Mouse (Mus musculus) central nervous system, embryonic 14 days (tissue): ENCODE measurements around the gene Ifna9. TPM values are rescaled to one million over a fixed set of nuclear protein-coding genes. Genes with fewer than 3 reads are reported as not detected.

Source experiments
- polyA plus RNA-seq: library from polyadenylated mRNA; depleted of rRNA; stranded (reverse); fragments of >200 nt; gene quantifications from 2 replicates; pipeline ENCODE4 v1.2.3, GENCODE M21; 2012; rRNA removed

The Ifna9 gene
- not detected in 2 replicates for polyA plus RNA-seq

DNA sequence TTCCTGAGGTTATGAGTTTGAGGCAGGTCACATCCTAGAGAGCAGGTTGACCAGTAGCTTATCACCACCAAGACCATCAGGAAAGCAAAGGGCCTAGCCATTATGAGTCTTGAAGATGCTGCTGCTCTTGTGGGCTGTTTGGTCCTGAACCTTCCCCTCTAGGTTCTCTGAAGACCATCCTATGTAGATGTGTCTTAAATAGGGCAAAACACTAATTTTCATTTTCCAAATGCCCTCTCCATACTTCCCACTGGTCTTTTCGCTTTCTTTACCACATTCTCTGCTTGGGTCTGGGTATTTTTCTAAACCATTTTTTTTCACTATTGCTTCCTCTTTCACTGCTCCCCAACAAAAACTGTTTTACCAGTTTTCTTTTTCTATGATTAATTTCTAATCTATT is at the start of gene Ifna9:
Gene Ifna9 (minus strand): TSS at position 101 of the 400 bp plus-strand sequence.

DNA sequence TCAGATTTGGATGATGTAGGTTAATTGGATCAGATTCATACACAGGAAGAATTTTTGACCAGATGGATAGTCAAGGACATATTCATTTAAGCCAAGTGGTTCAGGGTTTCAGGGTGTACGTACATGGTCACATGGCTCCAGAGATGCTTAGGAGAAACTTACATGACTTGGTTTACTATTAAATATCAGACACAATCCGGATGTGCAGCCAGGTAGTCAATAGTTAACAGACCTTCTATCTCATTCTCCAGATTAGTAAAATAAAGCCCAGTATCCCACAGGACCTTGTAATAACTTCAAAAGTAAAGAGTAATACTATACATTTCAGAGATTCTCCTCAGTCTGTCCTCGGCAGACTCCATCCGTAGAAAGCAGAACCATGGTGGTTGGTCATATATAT is 42.1 kb upstream of the Ifna9 start, which contains the start of gene C87499:
Gene C87499 (minus strand): TSS at position 101 of the 400 bp plus-strand sequence.

DNA sequence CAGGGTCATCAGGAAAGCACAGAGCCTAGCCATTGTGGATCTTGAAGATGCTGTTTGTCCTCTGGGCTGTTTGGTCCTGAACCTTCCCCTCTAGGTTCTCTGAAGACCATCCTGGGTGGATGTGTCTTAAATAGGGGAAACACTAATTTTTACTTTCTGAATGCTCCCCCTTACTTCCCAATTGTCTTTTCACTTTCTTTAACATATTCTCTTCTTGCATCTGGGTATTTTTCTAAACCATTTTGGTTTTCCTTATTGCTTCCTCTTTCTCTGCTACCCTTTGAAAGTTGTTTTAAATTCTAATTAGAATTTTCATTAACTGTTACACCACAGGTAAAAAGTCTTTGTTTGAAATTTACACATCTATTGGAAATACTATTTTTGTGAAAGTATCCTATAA is 11.1 kb upstream of the Ifna9 start, which contains the start of gene Ifna12:
Gene Ifna12 (minus strand): TSS at position 101 of the 400 bp plus-strand sequence.

DNA sequence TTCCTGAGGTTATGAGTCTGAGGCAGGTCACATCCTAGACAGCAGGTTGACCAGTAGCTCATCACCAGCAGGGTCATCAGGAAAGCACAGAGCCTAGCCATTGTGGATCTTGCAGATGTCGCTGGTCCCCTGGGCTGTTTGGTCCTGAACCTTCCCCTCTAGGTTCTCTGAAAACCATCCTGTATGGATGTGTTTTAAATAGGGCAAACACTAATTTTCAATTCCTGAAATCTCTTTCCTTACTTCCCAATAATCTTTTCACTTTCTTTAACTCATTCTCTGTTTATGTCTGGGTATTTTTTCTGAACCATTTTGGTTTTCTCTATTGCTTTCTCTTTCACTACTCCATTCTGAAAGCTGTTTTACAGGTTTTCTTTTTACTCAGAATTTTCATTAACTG is 20.5 kb downstream of the Ifna9 start, which contains the start of gene Ifna14:
Gene Ifna14 (minus strand): TSS at position 101 of the 400 bp plus-strand sequence.

DNA sequence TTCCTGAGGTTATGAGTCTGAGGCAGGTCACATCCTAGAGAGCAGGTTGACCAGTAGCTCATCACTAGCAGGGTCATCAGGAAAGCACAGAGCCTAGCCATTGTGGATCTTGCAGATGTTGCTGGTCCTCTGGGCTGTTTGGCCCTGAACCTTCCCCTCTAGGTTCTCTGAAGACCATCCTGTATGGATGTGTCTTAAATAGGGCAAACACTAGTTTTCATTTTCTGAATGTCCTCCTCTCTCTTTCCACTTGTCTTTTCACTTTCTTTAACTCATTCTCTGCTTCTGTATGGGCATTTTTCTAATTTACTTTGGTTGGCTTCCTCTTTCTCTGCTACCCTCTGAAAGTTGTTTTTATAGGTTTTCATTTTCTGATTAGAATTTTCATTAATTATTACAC is 34.0 kb downstream of the Ifna9 start, which contains the start of gene Ifna15:
Gene Ifna15 (minus strand): TSS at position 101 of the 400 bp plus-strand sequence.

Other genes starting within 250 kb of the Ifna9 start
- gene Hacd4, start 153.5 kb downstream of the Ifna9 start, polyA plus RNA-seq = 1.3 and 1.8 TPM in 2 replicates
- gene Ifnb1, start 69.6 kb downstream of the Ifna9 start, polyA plus RNA-seq = not detected in 2 replicates
- gene Ifna15, start 34.1 kb downstream of the Ifna9 start, polyA plus RNA-seq = not detected in 2 replicates
- gene Ifna14, start 20.6 kb downstream of the Ifna9 start, polyA plus RNA-seq = not detected in 2 replicates
- gene Ifna12, start 11.0 kb upstream of the Ifna9 start, polyA plus RNA-seq = not detected in 2 replicates
- gene C87499, start 42.0 kb upstream of the Ifna9 start, polyA plus RNA-seq = not detected in 2 replicates
- not detected in 2 replicates for gene Ifna13, start 52.1 kb upstream of the Ifna9 start, polyA plus RNA-seq
- not detected in 2 replicates for gene Ifna16, start 84.5 kb upstream of the Ifna9 start, polyA plus RNA-seq
- not detected in 2 replicates for gene Ifna2, start 91.5 kb upstream of the Ifna9 start, polyA plus RNA-seq
- gene Ifnab, start 99.0 kb upstream of the Ifna9 start, polyA plus RNA-seq = not detected in 2 replicates
- gene Gm26566, start 129.4 kb upstream of the Ifna9 start, polyA plus RNA-seq = 1.2 and 1.6 TPM in 2 replicates
- 43.1 and 44.2 TPM in 2 replicates for gene Klhl9, start 130.1 kb upstream of the Ifna9 start, polyA plus RNA-seq
- gene Gm13271, start 162.5 kb upstream of the Ifna9 start, polyA plus RNA-seq = not detected in 2 replicates
- gene Gm13283, start 167.7 kb upstream of the Ifna9 start, polyA plus RNA-seq = 0.06 TPM in 1 of 2 replicates, not detected in the other
- not detected in 2 replicates for gene Gm13290, start 181.4 kb upstream of the Ifna9 start, polyA plus RNA-seq
- not detected in 2 replicates for gene Gm13289, start 184.5 kb upstream of the Ifna9 start, polyA plus RNA-seq
- gene Gm13272, start 187.5 kb upstream of the Ifna9 start, polyA plus RNA-seq = not detected in 2 replicates
- gene Ifnz, start 189.7 kb upstream of the Ifna9 start, polyA plus RNA-seq = not detected in 2 replicates
- gene Gm13276, start 193.3 kb upstream of the Ifna9 start, polyA plus RNA-seq = not detected in 2 replicates
- gene Gm13277, start 196.2 kb upstream of the Ifna9 start, polyA plus RNA-seq = not detected in 2 replicates
- not detected in 2 replicates for gene Gm13278, start 199.2 kb upstream of the Ifna9 start, polyA plus RNA-seq
- gene Gm13275, start 202.1 kb upstream of the Ifna9 start, polyA plus RNA-seq = not detected in 2 replicates
- gene Gm13279, start 205.0 kb upstream of the Ifna9 start, polyA plus RNA-seq = not detected in 2 replicates
- gene Gm13285, start 207.3 kb upstream of the Ifna9 start, polyA plus RNA-seq = not detected in 2 replicates
- gene Gm13287, start 210.9 kb upstream of the Ifna9 start, polyA plus RNA-seq = not detected in 2 replicates
- gene Gm13288, start 213.1 kb upstream of the Ifna9 start, polyA plus RNA-seq = 0.01 TPM in 1 of 2 replicates, not detected in the other
- gene Ifna7, start 223.8 kb upstream of the Ifna9 start, polyA plus RNA-seq = not detected in 2 replicates
- not detected in 2 replicates for gene Ifna11, start 227.6 kb upstream of the Ifna9 start, polyA plus RNA-seq
- not detected in 2 replicates for gene Ifna6, start 235.0 kb upstream of the Ifna9 start, polyA plus RNA-seq
- not detected in 2 replicates for gene Ifna5, start 243.1 kb upstream of the Ifna9 start, polyA plus RNA-seq
- not detected in 2 replicates for gene Ifna4, start 249.5 kb upstream of the Ifna9 start, polyA plus RNA-seq